Mouse (Mus musculus): ENCODE measurements around the gene Htra2.

GRCm38 (mm10) chr6:83013444-83013843, 41.6 kb downstream of the Htra2 start:
- TF ChIP-seq CTCF (IDR thresholded peaks at IDR 0.05; ENCODE audit: borderline replicate concordance, extremely low read depth, insufficient read depth, insufficient read length) (no peak), POLR2A (IDR thresholded peaks at IDR 0.05; ENCODE audit: borderline replicate concordance, extremely low read depth, insufficient read depth, insufficient read length, poor library complexity, severe bottlenecking) (no peak)
